Mouse (Mus musculus) testis, adult 2 months (tissue): Measurements from ENCODE around the gene 2610528A11Rik.

Experiments used
- CTCF ChIP-seq: fragments of 200-500 bp; IDR thresholded peaks from 2 replicates; pipeline ENCODE4 v1.5.1; 2012; ENCODE audit warnings: low read depth, mild to moderate bottlenecking, inconsistent platforms, low read length, moderate library complexity; ENCODE audit not compliant: control insufficient read depth, insufficient read depth, insufficient replicate concordance
- POLR2A ChIP-seq: fragments of 200-500 bp; IDR thresholded peaks from 2 replicates; pipeline ENCODE4 v1.6.1; 2012; ENCODE audit warnings: low read depth, mild to moderate bottlenecking, inconsistent platforms, low read length, moderate library complexity; ENCODE audit not compliant: control insufficient read depth

GRCm38 (mm10) chr14:37113922-37114321, at the start of gene 2610528A11Rik:
- no peak for TF ChIP-seq POLR2A
- no peak for TF ChIP-seq CTCF
